Mouse (Mus musculus) T-cell, adult 2 months (primary cell): ENCODE data around the gene Ptk7.

ENCODE experiments used
- DNase-seq: peaks from one replicate; pipeline ENCODE4 v3.0.0; 2022; ENCODE audit warnings: low spot score

The Ptk7 gene

GRCm38 (mm10) chr17:46520385-46520979 lies 108.8 kb downstream of the Ptk7 start:
- no peak for DNase-seq

- DNase-seq = no peak
These were observed 109.3 kb downstream of the Ptk7 start for GRCm38 (mm10) chr17:46519971-46520370.
